Mouse (Mus musculus) neural tube, embryonic 10.5 days (tissue): ENCODE results near the gene Kctd3.

Experiments used
- DNase-seq: peaks from one replicate; pipeline ENCODE4 v3.0.0-alpha.2; 2017; ENCODE audit warnings: low spot score; ENCODE audit errors: extremely low spot score

Kctd3 gene

DNA sequence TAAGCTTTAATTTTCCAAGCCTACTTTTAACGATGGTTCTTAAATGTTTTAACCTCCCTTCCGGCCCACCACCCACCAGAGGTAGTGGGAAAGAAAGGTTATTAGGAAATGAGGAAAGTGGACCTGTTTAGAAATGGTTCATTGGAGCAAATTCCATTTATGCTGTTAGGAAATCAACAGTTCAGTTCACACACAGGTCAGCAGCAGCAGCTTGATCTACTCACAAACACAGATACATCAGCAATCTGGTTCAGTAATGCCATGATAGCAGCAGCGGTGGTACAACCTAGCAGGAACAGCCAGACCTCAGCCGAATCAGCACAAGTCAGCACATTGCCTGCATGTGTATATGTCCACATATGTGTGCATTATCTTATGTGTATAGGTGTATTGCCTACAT lies 3.0 kb upstream of the Kctd3 start:
- no peak for DNase-seq

DNA sequence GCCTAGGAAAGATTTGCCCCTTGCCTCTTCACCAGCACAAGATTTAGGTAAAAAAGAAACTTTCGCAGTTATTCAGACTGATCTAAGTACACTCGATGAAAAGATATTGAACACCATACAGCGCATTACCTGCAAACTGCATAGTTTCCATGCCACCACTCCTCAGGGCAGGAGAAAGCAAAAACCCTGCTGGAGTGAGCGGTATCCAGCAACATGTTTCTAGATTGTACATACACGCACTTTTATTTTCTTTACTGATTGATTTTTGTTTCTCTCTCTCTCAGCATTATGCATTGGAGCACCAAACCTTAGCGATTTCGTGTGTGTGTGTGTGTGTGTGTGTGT lies 311 bp upstream of the Kctd3 start:
- DNase-seq: no peak

DNA sequence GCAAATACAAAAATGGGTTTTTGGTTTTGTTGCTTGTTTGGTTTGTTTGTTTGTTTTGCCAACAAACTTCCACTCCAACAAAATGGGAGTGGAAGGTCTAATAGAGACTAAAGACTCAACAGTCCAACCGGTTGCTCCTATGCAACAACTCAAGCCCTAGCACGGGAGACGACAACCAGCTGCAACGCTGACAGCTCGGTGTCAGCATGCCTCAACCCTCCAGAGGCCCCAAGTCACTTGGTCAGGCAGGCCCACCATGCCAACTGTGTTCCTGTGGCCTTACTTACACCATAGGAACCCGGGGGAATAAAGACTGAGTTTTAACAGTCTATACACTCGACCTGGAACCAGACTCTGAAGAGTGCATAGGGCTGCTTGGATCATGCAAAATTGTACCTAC lies 815 bp downstream of the Kctd3 start:
- no peak for DNase-seq

DNA sequence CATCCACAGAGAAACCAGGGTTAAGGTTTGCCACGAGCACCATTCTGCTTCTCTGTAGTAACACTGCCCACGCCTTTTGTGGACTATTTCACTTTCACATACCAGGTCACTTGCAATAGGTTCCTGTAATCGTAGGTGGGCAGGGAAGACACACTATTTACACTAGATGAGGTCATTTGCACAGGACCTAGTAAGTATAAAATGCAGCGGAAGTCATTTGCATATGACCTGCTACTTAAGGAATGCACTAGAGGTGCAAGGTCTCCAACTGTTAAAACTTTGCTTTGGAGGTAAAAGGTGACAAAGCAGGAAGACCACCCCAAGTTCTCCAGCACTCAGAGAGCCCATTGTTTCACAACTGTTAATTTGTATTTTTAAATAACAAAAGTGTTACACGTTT lies 1.4 kb downstream of the Kctd3 start:
- DNase-seq: no peak

DNA sequence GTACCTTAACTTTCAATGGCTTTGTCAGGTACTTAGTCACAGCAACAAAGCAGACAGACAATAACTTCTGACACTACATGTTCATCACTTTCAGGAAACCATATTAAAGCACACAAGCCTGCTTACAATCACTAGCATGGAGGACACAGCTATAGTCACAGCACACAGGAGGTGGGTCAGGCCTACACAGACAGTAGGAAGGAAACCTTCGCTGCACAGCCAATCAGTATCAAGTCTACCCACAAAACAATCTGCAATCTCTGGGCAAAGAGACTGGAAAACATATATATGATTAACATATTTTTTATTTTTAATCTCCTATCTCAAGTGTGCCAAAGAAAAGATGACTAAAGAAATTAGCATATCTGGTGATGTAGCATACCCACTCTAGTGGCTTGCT lies 2.9 kb downstream of the Kctd3 start:
- DNase-seq: no peak

DNA sequence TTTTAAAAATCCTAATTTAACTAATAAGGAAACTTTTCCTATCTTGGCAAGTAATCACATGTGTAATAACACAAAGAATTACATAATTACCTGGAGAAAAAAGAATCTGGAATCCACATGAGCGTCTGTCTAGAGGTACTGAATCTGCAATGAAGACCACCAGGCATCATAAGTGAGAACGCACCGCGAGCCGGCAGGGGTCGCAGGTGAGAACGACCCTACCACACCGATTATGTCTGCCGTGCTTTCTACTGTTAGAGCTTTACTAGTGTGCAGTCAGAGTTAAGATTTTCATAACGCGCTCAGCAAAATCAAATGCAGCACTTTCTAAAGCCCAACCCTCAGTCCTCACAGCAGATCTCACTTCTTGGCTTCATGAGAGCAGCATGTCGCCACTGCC lies 5.8 kb downstream of the Kctd3 start:
- no peak for DNase-seq

DNA sequence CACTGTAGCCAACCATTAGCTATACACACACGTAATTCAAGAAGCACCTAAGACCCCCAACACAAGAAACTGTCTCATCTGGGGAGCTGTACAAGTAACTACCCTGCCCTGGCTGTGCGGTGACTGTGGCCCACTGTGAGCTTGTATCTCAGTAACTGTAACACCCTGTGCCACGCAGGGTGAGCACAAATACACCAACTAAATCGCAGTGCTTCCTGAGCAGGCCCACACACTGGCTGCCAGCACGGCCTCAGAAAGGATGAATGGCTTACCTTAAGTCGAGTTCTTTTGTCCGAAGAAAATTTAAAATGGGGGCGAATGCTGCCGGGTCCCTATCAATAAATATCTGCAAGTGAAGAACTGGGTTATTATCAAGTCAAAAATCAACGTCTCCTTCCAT lies 7.7 kb downstream of the Kctd3 start:
- DNase-seq: no peak

DNA sequence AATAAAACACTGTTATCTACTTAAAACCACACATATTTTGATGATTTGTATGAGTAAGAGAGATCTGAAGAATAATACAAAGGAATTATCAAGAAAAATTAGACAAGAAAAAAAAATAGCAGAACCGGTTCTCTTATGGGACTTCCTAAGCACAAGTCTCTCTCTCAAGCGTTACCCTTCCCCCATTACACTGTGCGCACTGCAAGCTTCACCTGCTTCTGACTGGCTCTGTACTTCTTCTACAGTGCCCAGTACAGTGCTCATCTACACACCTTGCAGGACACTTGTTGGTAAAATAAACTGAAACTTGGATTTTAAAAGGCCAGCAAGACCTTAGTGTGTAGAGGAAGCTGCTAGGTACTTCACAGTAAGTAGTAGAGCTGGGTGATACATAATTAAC lies 9.7 kb downstream of the Kctd3 start:
- no peak for DNase-seq

DNA sequence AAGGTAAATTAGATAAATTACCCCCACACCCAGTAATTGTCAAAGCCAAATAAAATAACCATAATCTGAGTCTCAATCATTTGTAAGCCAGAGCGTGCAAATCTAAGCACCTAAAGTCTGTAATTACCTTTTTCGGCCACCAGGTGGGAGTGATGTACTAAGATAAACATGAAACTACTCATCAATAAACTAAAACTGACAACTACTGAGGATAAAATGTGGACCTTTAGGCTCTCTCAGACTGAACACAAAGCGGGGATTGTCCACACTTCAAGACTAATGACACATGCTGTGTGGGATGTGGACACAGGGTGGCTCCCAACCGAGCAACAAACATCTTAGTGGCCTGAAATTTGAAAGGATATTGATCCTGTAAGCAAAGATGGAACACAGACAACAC lies 14.4 kb downstream of the Kctd3 start:
- no peak for DNase-seq

DNA sequence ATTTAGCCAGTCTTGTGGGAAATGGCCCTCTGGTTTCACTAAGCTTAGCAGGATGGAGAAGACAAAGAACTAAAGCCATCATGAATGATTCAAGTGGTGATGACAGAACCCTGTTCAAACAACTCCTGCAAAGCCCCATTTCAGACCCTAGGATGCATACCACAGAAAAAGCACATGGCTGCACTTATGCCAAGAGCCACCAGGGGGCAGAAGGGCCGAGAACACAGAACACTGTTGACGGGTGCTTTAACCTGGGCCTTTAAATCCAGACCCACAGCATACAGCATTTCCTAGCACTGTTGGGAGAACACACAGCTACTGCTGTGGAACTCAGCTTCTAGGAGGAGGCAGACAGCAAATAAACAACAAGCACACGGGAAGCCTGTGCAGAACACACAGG lies 27.6 kb downstream of the Kctd3 start:
- peak; percentile 71 for DNase-seq

DNA sequence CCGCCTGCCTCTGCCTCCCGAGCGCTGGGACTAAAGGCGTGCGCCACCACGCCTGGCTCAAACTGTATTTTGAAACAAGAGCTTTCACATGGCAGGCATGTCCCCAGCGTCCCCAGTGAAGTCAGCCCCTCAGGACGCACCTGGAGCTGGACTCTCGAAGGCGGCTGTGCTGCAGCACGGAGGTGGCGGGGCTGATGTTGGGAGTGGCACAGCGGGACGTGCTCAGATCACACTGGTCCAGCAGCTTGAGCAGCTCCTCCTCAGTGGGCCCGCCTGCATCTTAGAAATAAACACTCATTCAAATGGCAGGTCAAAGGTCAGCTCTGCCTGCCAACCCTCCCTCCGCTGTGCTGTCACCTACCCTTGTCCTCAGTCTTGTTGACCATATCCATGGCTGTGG lies 33.7 kb downstream of the Kctd3 start:
- no peak for DNase-seq

DNA sequence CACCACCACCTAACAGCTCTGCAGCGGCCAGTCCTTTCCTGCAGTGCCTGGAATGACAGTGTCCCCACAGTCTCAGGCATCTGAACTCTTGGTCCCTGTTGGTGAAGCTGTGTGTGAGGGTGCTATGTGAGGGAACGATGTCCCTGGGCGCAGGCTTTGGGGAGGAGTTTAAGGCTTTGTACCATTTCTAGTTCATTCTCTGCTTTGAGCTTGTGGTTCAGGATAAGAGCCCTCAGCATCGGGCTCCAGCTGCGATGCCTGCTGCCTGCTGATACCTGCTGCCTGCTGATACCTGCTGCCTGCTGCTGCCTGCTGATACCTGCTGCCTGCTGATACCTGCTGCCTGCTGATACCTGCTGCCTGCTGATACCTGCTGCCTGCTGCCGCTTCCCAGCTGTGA lies 34.6 kb downstream of the Kctd3 start:
- DNase-seq: no peak

DNA sequence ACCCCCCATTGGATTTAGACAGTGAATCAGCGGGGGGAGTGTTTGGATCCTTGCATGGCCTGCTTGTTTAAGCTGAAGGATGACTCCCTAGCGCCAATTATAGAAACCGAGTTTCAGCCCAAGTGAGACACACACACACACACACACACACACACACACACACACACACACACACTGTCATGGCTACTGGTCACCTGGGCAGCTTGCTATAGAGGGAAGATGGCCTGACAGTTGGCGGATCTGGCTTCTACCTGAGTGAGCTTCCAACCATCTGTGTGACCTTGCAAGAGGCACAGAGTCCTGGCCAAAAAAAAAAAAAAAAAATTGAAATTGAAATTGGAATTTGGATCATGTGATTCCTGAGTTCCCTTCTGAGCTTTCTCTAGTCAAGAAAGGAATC lies 55.1 kb downstream of the Kctd3 start:
- DNase-seq: no peak

DNA sequence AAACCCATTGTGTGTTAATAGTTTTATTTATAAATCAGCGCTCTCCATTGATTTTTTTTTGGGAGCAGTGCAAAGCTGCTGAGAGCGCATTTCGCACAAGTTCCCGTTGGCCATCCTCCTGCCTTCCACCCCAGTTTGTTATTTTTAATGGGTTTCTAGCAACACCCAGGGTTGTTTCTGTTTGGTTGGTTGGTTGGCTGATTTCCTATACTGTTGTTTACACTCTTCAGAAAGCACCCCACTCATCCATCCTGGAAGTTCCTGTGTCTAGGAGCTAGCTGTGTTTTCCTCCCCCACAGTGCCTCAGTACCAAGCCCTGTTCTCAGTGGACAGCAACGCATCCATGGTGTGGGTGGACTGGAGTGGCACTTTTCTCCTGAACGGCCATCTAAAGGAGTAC lies 56.5 kb downstream of the Kctd3 start:
- no peak for DNase-seq

DNA sequence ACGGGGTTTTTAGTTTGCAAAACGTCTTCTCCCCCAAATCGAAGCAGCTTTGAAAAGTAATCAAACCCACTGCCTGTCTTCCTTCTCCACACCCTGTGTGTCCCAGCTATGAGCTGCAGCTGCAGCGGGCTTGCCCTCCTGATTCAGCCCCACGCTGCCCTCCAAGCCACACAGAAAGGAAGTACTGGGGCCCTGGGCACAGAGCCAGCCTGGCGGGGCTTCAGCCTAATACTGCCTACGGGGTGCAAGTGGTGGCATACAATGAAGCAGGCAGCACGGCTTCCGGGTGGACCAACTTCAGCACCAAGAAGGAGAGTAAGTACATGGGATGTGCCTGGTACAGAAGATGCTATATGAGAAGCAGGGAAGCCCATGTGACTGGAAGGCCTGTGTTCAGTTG lies 59.4 kb downstream of the Kctd3 start:
- DNase-seq: no peak

DNA sequence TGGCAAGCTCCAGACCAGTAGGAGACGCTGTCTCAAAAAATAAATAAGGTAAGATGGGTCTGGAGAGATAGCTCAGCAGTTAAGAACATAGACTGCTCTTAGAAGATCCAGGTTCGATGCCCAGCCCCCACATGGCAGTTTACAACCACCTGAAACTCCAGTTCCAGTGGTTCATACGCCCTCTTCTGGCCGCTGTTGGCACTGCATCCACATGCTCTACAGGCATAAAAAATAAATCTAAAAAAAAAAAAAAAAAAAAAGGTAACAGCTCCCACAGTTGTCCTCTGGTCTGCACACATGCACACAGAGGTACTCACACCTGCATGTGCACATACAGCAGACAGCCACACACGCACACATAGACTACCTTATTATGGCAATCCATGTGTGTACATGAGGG lies 59.8 kb downstream of the Kctd3 start:
- no peak for DNase-seq

DNA sequence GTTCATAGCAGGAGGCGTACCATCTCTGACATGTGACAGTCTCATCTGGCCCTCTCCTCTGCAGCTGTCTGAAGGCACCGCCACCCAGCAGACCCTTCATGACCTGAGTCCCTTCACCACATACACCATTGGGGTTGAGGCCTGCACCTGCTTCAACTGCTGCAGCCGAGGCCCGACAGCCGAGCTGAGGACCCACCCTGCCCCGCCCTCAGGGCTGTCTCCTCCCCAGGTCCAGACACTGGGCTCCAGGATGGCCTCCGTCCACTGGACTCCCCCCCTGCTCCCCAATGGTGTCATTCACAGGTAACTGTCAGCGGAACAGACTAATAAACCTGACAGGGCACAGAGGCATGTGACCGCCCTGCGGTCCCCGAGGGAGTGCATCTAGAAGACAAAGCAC lies 60.8 kb downstream of the Kctd3 start:
- DNase-seq: no peak

DNA sequence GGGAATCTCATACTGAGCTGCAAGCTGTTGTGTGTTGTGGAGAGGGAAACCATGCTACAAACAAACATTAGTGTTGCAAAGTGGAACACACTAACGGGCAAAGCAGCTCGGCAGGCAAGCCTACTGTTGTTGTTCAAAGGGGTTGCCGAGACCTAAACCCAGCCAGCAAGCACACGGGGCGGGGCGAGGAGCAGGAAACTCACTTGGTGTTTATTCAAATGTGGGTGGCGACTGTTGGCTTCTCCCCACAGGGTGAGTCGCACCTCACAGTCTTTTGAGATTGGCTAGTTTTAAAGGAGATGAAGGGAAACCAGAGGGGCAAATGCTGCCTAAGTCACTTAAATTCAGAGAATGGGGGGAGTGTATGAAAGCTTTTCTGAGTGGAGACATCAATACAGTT lies 62.3 kb downstream of the Kctd3 start:
- no peak for DNase-seq

DNA sequence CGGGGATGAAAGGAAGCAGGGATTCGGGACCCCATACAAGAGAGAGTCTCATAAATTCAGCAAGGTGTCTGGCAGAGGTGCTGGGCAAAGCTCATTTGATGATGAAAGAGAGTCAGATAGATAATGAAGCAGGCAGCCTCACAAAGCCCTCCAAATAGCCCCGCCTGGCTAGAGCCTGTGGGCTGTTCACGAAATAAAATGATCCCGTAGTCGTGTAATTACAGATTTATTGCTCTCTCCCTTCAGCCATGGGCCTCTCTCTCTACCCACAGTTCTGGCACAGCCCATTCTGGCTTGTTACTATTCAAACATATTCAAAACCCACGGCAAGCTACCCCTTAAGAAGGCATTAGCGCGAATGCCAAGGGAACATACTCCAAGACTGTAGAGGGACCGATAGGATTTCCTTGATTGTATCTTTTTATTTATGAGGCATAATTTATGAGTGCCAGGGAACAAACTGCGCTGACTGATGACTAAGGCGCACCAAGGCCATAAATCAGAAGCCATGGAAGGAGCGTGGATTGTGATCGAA lies 70.3 kb downstream of the Kctd3 start:
- DNase-seq: no peak
